Mouse (Mus musculus) kidney, postnatal 0 days (tissue): ENCODE measurements at regions not wholly inside any gene's neighbourhood (a gene's known extent, or its start where the extent isn't known, plus 50 kb on each side); places are given as distances from the start of the nearest gene placed in this dataset.

Source experiments
- ATAC-seq: fragments of 200-750 bp; cut with Nextera tagmentation; replicated peaks from 2 replicates; pipeline ENCODE4 v1.8.0; 2017; ENCODE audit warnings: low read depth, moderate number of reproducible peaks, moderate TSS enrichment, moderate library complexity; ENCODE audit not compliant: low FRiP score
- DNase-seq: peaks from one replicate; pipeline ENCODE4 v3.0.0-alpha.2; 2016; ENCODE audit warnings: low spot score
- H3K27ac ChIP-seq: fragments of 300-500 bp; sonication (generic); 2 replicates; pipeline ENCODE4 v1.5.1; 2014; ENCODE audit warnings: mild to moderate bottlenecking
- H3K27me3 ChIP-seq: fragments of 300-500 bp; sonication (generic); 2 replicates; pipeline ENCODE4 v1.6.1; 2014; ENCODE audit warnings: low read length, mixed read lengths; ENCODE audit not compliant: insufficient read depth
- H3K36me3 ChIP-seq: fragments of 300-500 bp; sonication (generic); 2 replicates; pipeline ENCODE4 v1.6.1; 2014; ENCODE audit warnings: low read length, mixed read lengths; ENCODE audit not compliant: insufficient read depth
- H3K4me1 ChIP-seq: fragments of 300-500 bp; sonication (generic); replicated peaks from 2 replicates; pipeline ENCODE4 v1.6.1; 2014; ENCODE audit warnings: antibody characterized with exemption, low read length, mixed read lengths; ENCODE audit not compliant: insufficient read depth
- H3K4me2 ChIP-seq: fragments of 300-500 bp; sonication (generic); 2 replicates; pipeline ENCODE4 v1.6.1; 2014; ENCODE audit warnings: mild to moderate bottlenecking, low read length, moderate library complexity, mixed read lengths
- H3K4me3 ChIP-seq: fragments of 300-500 bp; sonication (generic); replicated peaks from 2 replicates; pipeline ENCODE4 v1.5.1; 2014; ENCODE audit warnings: low read depth, low read length
- H3K9ac ChIP-seq: fragments of 300-500 bp; sonication (generic); 2 replicates; pipeline ENCODE4 v1.6.1; 2014; ENCODE audit warnings: low read depth, low read length
- H3K9me3 ChIP-seq: fragments of 300-500 bp; sonication (generic); replicated peaks from 2 replicates; pipeline ENCODE4 v1.6.1; 2016; ENCODE audit warnings: low read length, inconsistent platforms, mixed read lengths
- CTCF ChIP-seq: IDR thresholded peaks from 2 replicates; pipeline ENCODE4 v1.5.1; 2016; ENCODE audit warnings: antibody characterized with exemption, low read depth, mild to moderate bottlenecking, moderate library complexity
- WGBS: fragments of 180-500 bp; shearing (Covaris S2); extraction: QIAGEN DNeasy Blood & Tissue Kit; methylation state at CpG from one replicate; pipeline ENCODE4 v1.1.7; 2014; 5-methylcytosine and 5-hydroxymethylcytosine counted together

GRCm38 (mm10) chr15:86794716-86795115 is 580.5 kb downstream of the Tbc1d22a start:
- Histone ChIP-seq H3K9ac (no peak overlapping the region), H3K4me2 (no peak overlapping the region), H3K36me3 (no peaks in the 10 kb centered on the region), H3K4me3 (no peak overlapping the region), H3K27me3 (no peaks in the 10 kb centered on the region), H3K27ac (no peak overlapping the region), H3K4me1 (no peaks in the 10 kb centered on the region), H3K9me3 (no peaks in the 10 kb centered on the region)
- ATAC-seq = no peak
- no peak for TF ChIP-seq CTCF
- 36% methylated on average over 3 of the region's 3 CpGs for WGBS
- DNase-seq = no peak

- no peaks in the 10 kb centered on the region for H3K36me3 ChIP-seq
- H3K4me1 ChIP-seq = no peaks in the 10 kb centered on the region
- WGBS = 79% methylated on average over 9 of the region's 9 CpGs
These were observed 584.4 kb downstream of the Tbc1d22a start for GRCm38 (mm10) chr15:86798474-86799178.

GRCm38 (mm10) chr15:86807296-86808080 is 593.2 kb downstream of the Tbc1d22a start:
- no peak overlapping the region for H3K9ac ChIP-seq
- H3K4me3 ChIP-seq = no peak overlapping the region
- no peaks in the 10 kb centered on the region for H3K4me1 ChIP-seq
- no peak for ATAC-seq
- WGBS = 81% methylated on average over 13 of the region's 13 CpGs
- no peak for TF ChIP-seq CTCF
- no peaks in the 10 kb centered on the region for H3K36me3 ChIP-seq
- DNase-seq = no peak
- no peak overlapping the region for H3K27ac ChIP-seq
- H3K27me3 ChIP-seq = no peaks in the 10 kb centered on the region
- no peak overlapping the region for H3K4me2 ChIP-seq
- no peaks in the 10 kb centered on the region for H3K9me3 ChIP-seq

More at GRCm38 (mm10) chr15:86798474-86799178, 584.4 kb downstream of the Tbc1d22a start:
- H3K27me3 ChIP-seq = no peaks in the 10 kb centered on the region
- no peak overlapping the region for H3K27ac ChIP-seq
- H3K4me2 ChIP-seq = no peak overlapping the region
- ATAC-seq (no peak), DNase-seq (no peak)
- no peak for TF ChIP-seq CTCF
- H3K4me3 ChIP-seq = no peak overlapping the region
- no peaks in the 10 kb centered on the region for H3K9me3 ChIP-seq
- no peak overlapping the region for H3K9ac ChIP-seq

- H3K4me3 ChIP-seq = no peak overlapping the region
- no peaks in the 10 kb centered on the region for H3K4me1 ChIP-seq
- no peaks in the 10 kb centered on the region for H3K36me3 ChIP-seq
- WGBS = 18% methylated on average over 2 of the region's 2 CpGs
- no peak for ATAC-seq
- no peak for DNase-seq
- H3K27ac ChIP-seq = no peak overlapping the region
- no peak overlapping the region for H3K9ac ChIP-seq
- no peak for TF ChIP-seq CTCF
- H3K9me3 ChIP-seq = no peaks in the 10 kb centered on the region
- no peaks in the 10 kb centered on the region for H3K27me3 ChIP-seq
- no peak overlapping the region for H3K4me2 ChIP-seq
These were observed 597.6 kb downstream of the Tbc1d22a start for GRCm38 (mm10) chr15:86811821-86812220.

GRCm38 (mm10) chr15:86814808-86815421 is 600.7 kb downstream of the Tbc1d22a start:
- DNase-seq (no peak), ATAC-seq (no peak)
- H3K36me3 ChIP-seq = no peaks in the 10 kb centered on the region
- no peak overlapping the region for H3K27ac ChIP-seq
- 63% methylated on average over 8 of the region's 8 CpGs for whole genome bisulfite sequencing
- no peaks in the 10 kb centered on the region for H3K4me1 ChIP-seq
- H3K4me3 ChIP-seq = no peak overlapping the region
- no peaks in the 10 kb centered on the region for H3K9me3 ChIP-seq
- no peak overlapping the region for H3K9ac ChIP-seq
- no peaks in the 10 kb centered on the region for H3K27me3 ChIP-seq
- no peak overlapping the region for H3K4me2 ChIP-seq
- no peak for TF ChIP-seq CTCF

GRCm38 (mm10) chr15:86835996-86836395 is 621.7 kb downstream of the Tbc1d22a start:
- Histone ChIP-seq H3K4me1 (no peaks in the 10 kb centered on the region), H3K4me3 (no peak overlapping the region), H3K27me3 (no peaks in the 10 kb centered on the region), H3K9ac (no peak overlapping the region), H3K9me3 (no peaks in the 10 kb centered on the region), H3K27ac (no peak overlapping the region), H3K4me2 (no peak overlapping the region), H3K36me3 (no peaks in the 10 kb centered on the region)
- peak; percentile 22 for DNase-seq
- no peak for ATAC-seq
- 41% methylated on average over 6 of the region's 6 CpGs for WGBS
- TF ChIP-seq CTCF = no peak
